Mouse (Mus musculus) cerebellum, adult (tissue): Measurements from ENCODE around the gene Rbm7.
A peak's percentile ranks its signal among the peaks of the same experiment; 100 is the strongest.
"Not testable (repeated sequence)": the region's sequence is repeated elsewhere in the genome, so short reads cannot be mapped to it uniquely, and the experiment has no call there.

ENCODE experiments used
- ATAC-seq: cut with Nextera tagmentation; 2 replicates; pipeline ENCODE4 v1.9.2; 2017; ENCODE audit warnings: mild to moderate bottlenecking, moderate library complexity, mixed read lengths; ENCODE audit not compliant: insufficient number of reproducible peaks, low FRiP score, low TSS enrichment

Gene Rbm7

DNA sequence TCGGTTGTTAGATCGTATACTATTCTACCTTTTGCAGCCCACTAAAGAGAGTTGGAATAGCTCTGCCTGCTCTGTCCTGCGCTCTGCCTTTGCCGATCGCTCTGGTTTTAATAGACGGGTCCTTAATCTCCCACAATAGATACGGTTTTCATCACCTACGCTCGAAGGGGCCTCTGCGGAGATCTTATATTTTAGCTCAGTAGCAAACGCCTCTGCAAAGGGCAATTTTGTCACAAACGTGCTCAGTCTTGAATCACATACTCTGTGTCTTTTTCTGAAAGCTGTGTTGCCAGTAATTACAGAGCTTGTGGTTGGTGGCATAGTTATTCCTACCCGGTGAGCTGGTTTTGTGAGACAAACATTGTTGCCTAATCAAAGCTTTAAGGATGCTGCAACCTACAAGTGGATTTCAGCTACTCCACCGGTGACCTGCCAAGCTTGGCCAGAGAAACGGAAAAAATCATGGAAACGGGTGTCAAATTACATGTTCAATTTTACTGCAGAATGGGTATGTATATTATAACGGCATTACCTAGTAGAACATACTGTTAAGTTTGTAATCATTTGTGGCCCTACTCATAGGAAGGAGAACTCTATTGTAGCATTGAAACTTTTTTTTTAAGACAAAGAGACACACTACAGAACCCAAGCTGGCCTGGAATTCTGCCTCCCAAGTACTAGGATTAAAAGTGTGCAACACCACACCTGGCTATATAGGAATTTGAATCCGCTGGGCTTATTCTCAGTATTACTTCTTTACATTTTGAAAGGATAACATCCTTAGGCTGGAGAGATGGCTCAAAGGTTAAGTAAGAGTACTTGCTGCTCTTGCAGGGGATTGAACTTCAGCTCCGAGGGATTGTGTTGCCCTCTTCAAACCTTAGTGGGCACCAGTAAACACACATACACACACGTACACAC is 13.6 kb downstream of the Rbm7 start:
- no peak for ATAC-seq

DNA sequence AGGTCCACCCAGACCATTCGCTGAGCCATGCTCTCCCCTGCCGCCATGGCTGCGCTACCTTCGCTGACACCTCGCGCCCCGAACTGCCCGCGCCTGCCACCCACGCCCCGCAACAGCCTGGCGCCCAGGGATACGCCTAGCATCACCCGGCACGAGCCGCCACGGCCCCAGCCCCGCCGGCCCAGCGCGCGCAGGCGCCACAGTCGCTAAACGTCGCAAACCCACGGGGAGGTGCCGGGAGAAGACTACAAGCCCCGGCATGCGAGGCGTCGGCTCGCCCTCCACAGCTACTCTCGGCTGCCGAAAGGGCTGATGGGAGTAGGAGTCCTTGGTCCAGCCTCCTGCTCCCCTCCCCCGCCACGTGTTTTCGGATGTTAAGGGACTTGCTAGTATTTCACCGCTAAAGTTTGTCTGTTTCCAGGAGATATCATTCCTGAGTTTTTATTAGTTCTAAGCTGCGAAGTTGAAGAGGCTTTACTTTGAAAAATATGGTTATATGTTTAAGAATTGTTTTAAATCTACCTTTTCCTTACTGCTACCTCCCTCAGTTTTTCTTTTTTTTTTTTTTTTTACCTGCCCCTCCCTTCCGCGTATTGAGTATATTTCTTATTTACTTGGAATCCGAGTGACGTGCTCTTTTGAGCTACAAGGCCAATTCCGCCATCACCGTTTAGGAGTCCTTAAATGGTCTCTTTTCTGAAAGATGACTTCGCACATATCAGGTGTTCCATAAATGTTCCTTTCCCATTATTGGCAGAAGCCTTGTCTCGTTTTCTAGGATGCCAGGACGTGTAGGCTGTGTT is 14.5 kb downstream of the Rbm7 start, which contains the start of gene Rexo2:
Gene Rexo2, minus strand, starts transcription at position 213 of the 803 bp plus-strand sequence.
- ATAC-seq, result peak; percentile 99

DNA sequence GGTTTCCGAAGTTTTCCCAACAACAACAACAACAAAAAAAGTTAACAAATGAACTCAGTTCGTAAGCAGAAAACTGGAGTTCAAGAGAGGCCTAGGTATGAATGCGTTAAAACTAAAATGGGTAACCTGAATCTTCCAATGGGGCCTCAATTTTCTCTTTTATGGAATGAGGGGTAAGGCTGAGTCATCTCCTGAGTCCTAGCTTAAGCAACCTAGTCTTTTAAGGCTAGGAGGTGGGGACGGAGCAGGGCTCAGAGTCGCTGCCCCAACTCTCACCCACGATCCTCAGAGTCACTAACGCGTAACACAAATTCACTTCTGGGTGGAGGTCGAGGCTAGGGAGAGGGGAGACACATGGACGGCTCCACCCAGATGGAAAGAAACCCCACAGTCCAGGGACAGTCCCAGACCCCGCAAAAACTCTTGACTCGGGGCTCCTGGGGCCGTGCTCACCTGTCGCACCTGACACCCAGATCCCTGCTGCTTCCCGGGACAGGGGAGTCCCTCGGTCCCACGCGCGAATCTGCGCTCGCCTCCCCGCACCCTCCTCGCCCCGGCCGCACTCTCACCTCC is 15.2 kb downstream of the Rbm7 start:
- no peak; the same call in 1 of the 2 replicates for ATAC-seq

DNA sequence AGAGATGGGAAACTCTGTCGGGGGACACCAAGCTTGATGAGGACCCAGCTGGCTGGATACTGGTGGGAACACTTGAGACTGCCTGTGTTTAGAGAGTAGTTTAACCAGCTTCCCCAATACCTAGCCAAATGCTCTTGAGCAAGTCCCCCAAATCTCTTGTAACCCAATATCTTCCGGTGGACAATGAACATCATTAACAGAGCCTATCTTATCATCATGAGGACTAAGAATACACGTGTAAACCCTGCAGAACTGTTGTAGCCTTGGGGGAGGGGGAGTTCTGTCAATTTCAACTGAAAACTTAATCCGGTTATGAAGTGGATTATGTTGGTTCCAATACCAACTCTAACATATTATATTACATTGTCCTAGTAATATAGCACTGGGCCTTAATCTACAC is 16.3 kb downstream of the Rbm7 start:
- no peak for ATAC-seq

DNA sequence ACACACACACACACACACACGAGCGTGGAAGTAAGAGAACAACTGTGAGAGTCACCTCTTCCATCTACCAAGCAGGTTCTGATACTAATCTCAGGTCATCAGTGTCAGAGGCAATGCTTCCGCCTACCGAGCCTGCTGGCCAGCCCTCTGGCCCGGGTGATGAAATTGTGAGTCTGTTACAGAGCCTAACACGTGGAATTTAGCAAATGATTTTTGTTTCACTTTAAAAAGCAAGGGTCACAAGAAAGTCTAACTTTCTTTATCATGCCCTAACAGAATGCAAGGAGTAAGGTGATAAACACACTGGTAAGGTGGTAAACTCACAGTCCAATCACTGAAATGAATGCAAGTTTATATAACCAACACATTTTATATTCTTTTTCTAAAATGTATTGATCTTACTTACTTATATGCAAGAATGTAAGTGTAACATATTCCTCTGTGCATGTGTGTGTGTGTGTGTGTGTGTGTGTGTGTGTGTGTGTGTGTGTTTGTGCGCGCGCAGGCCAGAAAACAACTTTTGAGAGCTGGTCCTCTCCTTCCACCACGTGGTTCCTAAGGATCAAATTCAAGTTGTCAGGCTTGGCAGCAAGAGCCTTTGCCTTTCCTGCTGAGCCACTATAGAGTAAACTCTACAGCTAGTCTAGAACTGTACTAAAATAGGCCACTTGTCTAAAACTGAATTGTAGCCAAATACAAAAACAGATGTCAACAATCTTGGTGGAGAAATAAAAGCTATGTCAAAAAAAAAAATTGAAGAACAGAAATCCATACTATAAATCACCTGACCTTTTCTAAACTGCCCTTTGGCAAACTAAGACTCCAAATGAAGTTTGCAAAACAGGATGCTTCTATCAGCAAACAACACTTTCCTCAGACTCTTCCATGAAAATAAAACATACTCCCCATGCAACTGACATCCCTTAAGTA is 18.6 kb downstream of the Rbm7 start:
- ATAC-seq, result no peak

DNA sequence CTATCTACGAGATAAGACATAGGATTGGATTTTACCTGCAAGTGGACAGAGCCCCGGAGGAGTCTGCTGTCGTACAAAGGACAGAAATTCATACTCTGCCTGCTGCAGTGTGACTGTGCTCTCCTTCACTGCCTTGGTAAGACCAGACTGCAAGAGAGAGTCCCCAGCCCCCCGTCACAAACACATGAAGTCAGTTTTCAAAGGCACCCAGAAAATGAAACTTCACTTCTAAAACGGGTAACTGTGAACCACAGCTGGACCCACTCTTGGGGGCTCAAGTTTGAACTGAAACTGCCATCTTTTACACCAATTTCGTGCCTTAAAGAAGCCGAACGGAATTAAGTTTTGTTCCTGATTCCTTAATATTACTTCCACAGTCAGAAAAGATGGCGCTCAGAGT is 20.7 kb downstream of the Rbm7 start:
- no peak for ATAC-seq

DNA sequence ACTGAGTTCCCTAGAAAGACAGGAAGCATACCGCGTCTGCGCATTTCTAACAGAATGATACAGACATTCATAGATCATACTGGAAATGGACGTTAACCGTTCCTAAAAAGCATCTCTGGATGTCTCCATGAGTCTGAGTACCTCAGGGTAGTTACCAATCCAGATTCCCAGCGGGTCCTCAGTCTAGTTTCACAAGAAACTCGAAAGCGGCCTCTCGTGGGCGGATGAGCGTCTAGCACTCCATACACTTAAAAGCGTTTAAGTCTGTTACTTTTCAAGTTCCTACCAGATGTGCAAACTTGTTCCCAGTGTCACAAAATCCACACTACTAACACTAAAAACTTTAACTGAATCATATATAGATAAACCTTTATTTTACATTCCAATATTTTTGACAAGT is 22.0 kb downstream of the Rbm7 start:
- no peak for ATAC-seq

DNA sequence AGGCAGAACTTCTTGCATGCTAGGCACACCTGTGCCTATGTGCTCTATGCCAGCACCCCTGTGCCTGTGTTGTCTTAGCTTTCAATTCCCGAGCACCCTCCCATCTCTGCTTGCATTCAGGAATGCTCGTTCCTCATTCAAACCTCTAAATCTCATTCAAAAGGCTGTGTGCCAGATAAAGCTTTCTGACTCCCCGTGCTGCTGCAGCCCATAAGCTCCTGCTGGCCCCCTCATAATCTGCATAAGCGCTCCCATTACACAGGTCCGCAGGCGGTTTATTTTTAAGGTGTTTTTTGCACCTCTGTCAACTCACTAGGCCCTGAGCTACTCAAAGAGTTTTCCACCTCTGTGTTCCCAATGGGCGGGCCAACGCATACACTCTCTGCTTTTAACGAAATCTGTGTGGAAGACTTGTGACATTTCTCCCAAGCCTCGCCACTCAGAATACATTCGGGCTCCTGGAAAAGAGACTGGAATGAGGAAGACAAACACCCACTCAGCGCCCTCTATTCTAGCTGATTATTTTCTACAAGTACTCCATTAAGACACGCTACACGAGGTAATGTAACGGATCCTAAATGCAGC is 22.6 kb downstream of the Rbm7 start:
- no peak for ATAC-seq

DNA sequence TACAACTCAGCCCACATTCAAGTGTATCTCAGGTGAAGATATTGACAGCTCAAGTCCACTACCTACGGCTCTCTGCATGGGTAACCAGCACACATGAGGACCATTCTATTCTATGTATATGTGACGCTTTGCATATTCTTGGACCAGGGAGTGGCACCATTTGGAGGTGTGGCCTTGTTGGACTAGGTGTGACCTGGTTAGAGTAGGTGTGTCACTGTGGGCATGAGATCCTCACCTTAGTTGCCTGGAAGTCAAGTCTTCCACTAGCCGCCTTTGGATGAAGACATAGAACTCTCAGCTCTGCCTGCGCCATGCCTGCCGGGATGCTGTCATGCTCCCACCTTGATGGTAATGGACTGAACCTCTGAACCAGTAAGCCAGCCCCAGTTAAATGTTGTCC is 27.6 kb downstream of the Rbm7 start:
- ATAC-seq, result not testable (repeated sequence)

DNA sequence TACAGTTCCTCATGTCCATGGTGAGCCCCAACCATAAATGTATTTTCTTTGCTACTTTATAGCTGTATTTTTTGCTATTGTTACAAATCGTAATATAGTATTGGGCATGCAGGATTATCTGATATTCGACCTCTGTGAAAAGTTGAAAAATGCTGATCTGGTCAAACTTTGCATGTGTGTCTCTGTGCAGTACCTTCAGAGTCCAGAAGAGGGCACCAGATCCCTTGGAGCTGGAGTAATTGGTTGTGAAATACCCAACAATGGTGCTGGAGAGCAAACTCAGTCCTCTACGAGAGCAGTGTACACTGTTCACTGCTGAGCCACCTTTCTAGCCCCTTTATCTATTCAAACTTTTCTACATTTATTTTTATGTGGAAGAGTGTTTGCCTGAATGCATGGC is 28.3 kb downstream of the Rbm7 start:
- no peak for ATAC-seq

DNA sequence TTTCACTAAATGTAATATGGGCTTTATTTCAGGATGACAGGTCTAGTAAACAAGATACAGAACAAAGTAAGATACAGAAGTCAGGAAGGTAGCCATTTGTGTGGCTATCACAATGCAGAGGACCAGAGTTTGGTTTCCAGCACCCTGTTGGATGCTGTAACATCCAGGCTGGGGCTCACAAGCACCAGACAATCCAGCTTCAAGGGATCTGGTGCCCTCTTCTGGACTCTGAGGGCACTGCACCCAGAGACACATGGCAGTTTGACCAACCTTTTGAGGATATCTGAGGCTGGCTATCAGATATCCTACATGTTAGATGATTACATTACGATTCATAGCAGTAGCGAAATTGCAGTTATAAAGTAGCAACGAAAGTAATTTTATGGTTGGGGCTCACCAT is 29.4 kb downstream of the Rbm7 start:
- no peak for ATAC-seq

DNA sequence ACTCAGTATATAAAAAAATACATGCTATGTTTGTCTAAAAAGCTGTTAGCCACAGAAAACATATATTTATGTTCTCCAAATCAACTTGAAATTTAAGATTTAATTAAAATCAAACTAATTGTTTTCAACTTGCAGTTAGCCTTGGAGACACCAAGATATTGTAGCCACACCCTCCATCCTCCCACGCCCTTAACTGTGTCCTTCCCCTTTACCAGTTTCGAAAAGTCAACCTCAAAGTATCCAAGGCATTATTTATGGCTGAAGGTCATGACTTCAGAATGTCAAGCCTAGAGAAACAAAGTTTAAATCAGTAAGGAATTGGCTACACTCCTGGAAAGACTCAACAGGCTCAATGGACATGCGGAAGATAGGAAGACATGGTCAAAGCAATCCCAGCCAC is 33.6 kb downstream of the Rbm7 start:
- no peak for ATAC-seq

DNA sequence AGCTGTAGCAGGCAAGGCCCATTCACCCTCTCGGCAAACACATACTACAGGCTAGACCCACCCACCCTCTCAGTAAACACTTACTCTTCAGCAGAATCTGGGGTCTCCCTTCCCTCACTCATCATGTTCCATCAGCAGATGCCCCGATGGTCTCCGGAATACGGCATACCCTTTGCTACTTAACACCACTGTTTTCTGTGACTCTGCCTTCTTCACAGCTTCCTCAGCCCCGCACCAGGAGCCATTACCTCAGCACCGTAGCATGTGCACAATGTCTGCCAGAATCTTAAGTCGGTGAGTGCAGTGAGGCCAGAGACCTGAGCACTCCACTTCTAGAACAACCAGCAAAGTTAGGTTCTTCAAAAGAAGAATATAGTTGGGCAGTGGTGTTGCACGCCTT is 34.4 kb downstream of the Rbm7 start:
- no peak for ATAC-seq

DNA sequence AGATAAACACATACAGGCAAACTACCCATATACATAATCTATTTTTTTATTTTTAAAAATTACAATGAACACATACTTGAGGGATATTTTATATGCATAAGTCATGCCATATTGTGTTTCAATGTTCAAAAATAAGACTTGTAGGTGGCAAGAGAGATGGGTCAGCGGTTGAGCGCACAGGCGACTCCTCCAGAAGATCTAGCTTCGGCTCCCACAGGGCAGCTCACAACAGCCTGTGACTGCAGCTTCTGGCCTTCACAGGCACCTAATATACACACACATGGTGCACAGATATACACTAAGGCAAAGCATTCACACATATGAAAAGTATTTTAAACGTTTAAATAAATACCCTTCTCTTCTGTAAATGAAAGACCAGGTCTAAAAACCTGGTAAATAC is 35.7 kb downstream of the Rbm7 start:
- ATAC-seq, result no peak

DNA sequence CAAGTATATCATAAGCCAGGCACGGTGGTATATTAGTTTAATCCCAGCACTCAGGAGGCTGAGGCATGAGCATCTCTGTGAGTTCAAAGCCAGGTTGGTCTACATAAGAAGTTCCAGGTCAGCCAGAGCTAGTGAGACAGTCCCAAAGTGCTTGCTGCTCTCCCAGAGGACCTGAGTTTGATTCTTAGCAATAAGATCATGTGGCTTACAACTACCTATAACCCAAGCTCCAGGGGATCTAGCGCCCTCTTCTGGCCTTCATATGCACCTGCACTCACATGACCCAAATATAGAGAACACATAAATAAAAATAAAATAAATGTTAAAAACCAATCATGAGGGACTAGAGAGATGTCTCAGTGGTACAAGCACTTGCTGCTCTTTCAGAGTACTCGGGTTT is 36.2 kb downstream of the Rbm7 start:
- no peak for ATAC-seq

DNA sequence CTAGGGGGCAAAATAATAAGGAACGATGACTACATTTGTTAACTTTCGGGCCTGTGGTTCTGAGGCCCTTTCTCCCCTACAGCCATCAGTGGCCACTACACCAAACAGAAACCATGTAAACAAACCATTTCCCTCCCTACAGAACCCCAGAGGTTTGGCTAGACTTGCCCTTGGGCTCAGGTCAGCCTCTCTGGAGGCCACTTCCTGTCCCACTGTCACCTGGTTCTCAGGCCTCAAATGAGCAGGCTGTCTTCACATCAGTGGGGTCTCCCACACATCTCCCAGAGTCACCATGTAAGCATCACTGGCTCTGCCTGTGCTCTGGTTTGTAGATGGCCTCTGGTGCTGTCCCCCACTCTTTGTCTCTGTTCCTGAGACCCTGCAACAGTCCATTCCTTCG is 39.1 kb downstream of the Rbm7 start:
- ATAC-seq, result no peak

DNA sequence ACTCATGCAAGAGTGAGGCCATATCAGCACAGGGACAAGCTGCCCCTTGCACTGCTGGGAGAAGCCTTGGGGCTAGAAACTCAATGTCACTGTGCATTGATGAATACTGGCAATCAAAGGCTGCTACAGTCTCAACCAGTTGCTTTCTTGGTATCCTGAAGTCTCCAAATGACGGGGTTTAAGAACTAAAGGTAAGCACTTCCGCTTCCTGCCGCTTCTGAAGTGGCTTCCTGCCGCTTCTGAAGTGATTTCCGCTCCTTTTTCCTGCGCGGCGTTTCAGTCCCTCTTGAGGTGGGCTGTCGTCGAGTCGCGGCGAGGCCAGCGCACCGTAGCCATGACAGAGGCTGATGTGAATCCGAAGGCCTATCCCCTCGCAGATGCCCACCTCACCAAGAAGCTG is 45.0 kb downstream of the Rbm7 start:
- no peak for ATAC-seq

DNA sequence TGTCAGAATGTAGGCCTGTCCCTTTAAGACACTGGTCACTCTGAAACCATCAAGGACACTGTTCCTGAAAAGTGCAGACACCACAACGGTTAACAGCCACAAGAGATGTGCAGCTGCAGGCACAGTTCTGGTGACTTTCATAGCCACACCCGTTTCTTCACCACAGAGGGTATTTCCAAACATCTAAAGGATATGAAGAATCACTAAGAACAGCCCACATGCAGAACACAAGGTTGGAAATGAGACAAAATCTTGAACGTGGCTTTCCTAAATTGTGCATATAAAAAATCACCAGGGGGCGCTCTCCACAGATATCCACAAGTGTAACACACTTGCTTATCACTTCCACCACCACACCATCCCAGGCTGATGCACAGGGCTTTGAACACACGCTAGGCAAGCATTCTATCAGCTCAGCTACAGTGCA is 47.3 kb downstream of the Rbm7 start:
- ATAC-seq, result no peak

DNA sequence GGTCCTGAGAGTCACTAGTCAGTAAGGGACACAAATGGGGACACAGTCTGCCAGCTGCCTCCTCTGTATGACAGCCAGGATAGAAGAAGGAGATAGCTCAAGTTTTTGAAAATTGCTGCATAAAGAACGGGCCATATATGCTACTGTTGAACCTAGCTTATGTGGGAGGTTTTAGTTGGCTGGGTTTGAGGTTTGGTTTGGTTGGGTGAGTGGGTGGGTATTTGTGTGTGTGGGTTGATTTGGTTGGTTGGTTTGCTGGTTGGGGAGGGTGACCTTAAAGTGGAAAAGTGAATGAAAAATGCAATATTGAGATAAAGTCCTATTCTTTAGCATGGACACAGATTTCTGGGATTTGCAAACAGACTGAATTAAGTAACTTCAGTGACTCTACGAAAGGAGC is 50.3 kb downstream of the Rbm7 start:
- ATAC-seq, result no peak

DNA sequence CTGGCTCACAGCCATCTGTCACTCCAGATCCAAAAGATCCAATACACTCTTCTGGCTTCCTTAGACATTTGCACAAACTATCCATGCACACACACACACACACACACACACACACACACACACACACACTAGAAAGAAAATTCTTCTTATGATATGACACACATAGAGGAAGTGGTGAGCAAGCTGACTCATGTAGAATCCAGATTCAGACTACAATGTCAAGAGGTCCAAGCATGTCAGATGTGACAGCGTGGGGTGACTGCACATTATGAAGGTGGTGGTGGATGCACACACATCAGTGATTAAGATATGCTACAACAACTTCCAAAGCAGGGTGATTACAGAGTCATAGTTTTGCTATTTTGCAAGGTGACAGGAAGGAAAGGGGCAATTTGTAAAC is 51.2 kb downstream of the Rbm7 start:
- no peak for ATAC-seq
